Mouse (Mus musculus): ENCODE data around the gene Wdr24. TPM values are rescaled to one million over a fixed set of nuclear protein-coding genes. Genes with fewer than 3 reads are reported as not detected.
A peak's percentile ranks its signal among the peaks of the same experiment; 100 is the strongest.

Wdr24 gene
- polyA plus RNA-seq, 1 experiment from 2014 or later = 35.3 TPM

- no peak for ATAC-seq (ENCODE audit: low FRiP score, low TSS enrichment)
- 94% methylated on average over 7 of the region's 7 CpGs for WGBS
- peaks cover 38% of the 10 kb centered on the region for H3K36me3 ChIP-seq (ENCODE audit: insufficient read depth, low read length)
- no peak overlapping the region for H3K4me3 ChIP-seq (ENCODE audit: low read length)
- H3K4me2 ChIP-seq (replicated peaks; ENCODE audit: low read depth, low read length) = 0 out of 2 replicates have a peak overlapping the region, but pooled peaks have one; percentile 11
- no peak overlapping the region for H3K27ac ChIP-seq (ENCODE audit: low read length)
- peaks cover 59% of the 10 kb centered on the region for H3K4me1 ChIP-seq (ENCODE audit: insufficient read depth, low read length)
- H3K9me3 ChIP-seq (ENCODE audit: low read length) = no peaks in the 10 kb centered on the region
- H3K27me3 ChIP-seq (ENCODE audit: insufficient read depth, low read length) = no peaks in the 10 kb centered on the region
- no peak overlapping the region for H3K9ac ChIP-seq (replicated peaks; ENCODE audit: low read length)
Measured at GRCm38 (mm10) chr17:25835301-25835700, 11.9 kb downstream of the Wdr24 start.

- peak overlapping the region; percentile 81; the same call in 1 of the 2 replicates for H3K27ac ChIP-seq (ENCODE audit: low read length)
- H3K4me1 ChIP-seq (ENCODE audit: insufficient read depth, low read length) = peaks cover 53% of the 10 kb centered on the region
- H3K36me3 ChIP-seq (ENCODE audit: insufficient read depth, low read length) = peaks cover 38% of the 10 kb centered on the region
- no peak overlapping the region for H3K4me3 ChIP-seq (ENCODE audit: low read length)
- 91% methylated on average over 16 of the region's 16 CpGs for WGBS
- H3K9me3 ChIP-seq (ENCODE audit: low read length) = no peaks in the 10 kb centered on the region
- peak overlapping the region; percentile 79; the same call in 1 of the 2 replicates for H3K4me2 ChIP-seq (replicated peaks; ENCODE audit: low read depth, low read length)
- peak overlapping the region; percentile 71 for H3K9ac ChIP-seq (replicated peaks; ENCODE audit: low read length)
- no peak for ATAC-seq (ENCODE audit: low FRiP score, low TSS enrichment)
- H3K27me3 ChIP-seq (ENCODE audit: insufficient read depth, low read length) = no peaks in the 10 kb centered on the region
Measured at GRCm38 (mm10) chr17:25835816-25836215, 12.4 kb downstream of the Wdr24 start.

DNA sequence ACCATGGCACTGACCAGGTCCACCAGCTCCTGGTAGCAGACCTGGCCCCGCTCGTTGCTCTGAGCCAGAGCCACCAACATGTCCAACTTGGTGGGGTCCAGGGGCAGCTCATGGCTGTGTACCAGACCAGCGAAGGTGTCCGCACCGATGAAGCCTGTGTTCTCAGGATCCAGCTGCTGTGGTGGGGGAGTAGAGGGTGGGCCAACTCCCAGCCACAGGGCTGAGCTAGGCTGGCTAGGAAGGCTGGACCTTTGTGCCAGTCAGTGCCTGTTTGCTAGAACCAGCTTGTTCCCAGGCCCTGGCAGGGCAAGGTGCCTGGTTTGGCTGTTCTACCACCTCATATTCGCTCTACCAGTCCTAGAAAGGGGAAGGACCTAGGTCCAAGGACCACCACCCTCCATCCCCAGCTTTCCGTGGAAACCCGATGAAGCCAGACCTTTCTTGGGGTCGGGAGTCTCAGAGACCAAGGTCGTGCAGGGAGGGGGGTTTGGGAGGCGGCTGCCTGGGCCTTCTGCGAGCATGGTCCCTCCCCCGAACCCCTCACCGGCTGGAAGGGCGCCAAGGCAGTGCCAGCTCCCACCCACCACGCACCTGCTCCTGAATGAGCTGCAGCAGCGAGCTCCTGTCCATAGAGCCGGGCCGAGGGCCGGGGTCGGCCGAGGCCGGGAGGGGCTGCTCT is 13.1 kb downstream of the Wdr24 start:
- WGBS = 13% methylated on average over 23 of the region's 23 CpGs

GRCm38 (mm10) chr17:25837076-25837410 is 13.6 kb downstream of the Wdr24 start, which contains the start of gene Rhbdl1:
Gene Rhbdl1 (minus strand): TSS chr17:25837295.
- H3K9ac ChIP-seq (replicated peaks; ENCODE audit: low read length) = peak within 1 kb of the TSS; percentile 71
- ATAC-seq (ENCODE audit: low FRiP score, low TSS enrichment) = peak; percentile 18
- peak within 1 kb of the TSS; percentile 42 for H3K4me3 ChIP-seq (ENCODE audit: low read length)
- peaks cover 41% of the 10 kb centered on the region for H3K4me1 ChIP-seq (ENCODE audit: insufficient read depth, low read length)
- H3K36me3 ChIP-seq (ENCODE audit: insufficient read depth, low read length) = peaks cover 41% of the 10 kb centered on the region
- peak within 1 kb of the TSS; percentile 81 for H3K27ac ChIP-seq (ENCODE audit: low read length)
- peak within 1 kb of the TSS; percentile 79 for H3K4me2 ChIP-seq (replicated peaks; ENCODE audit: low read depth, low read length)
- no peaks in the 10 kb centered on the region for H3K9me3 ChIP-seq (ENCODE audit: low read length)
- 2% methylated on average over 29 of the region's 29 CpGs for WGBS
- no peaks in the 10 kb centered on the region for H3K27me3 ChIP-seq (ENCODE audit: insufficient read depth, low read length)

More for the DNA sequence above, 13.1 kb downstream of the Wdr24 start:
- Histone ChIP-seq H3K4me2 (replicated peaks; ENCODE audit: low read depth, low read length) (peak overlapping the region; percentile 79), H3K9ac (replicated peaks; ENCODE audit: low read length) (peak overlapping the region; percentile 71), H3K27me3 (ENCODE audit: insufficient read depth, low read length) (no peaks in the 10 kb centered on the region), H3K4me3 (ENCODE audit: low read length) (peak overlapping the region; percentile 42), H3K27ac (ENCODE audit: low read length) (peak overlapping the region; percentile 81), H3K36me3 (ENCODE audit: insufficient read depth, low read length) (peaks cover 37% of the 10 kb centered on the region), H3K4me1 (ENCODE audit: insufficient read depth, low read length) (peaks cover 46% of the 10 kb centered on the region), H3K9me3 (ENCODE audit: low read length) (no peaks in the 10 kb centered on the region)
- no peak for ATAC-seq (ENCODE audit: low FRiP score, low TSS enrichment)

- peak overlapping the region; percentile 42 for H3K4me3 ChIP-seq (ENCODE audit: low read length)
- ATAC-seq (ENCODE audit: low FRiP score, low TSS enrichment) = no peak
- peaks cover 40% of the 10 kb centered on the region for H3K4me1 ChIP-seq (ENCODE audit: insufficient read depth, low read length)
- WGBS = 62% methylated on average over 3 of the region's 3 CpGs
- H3K27ac ChIP-seq (ENCODE audit: low read length) = peak overlapping the region; percentile 81
- peak overlapping the region; percentile 79 for H3K4me2 ChIP-seq (replicated peaks; ENCODE audit: low read depth, low read length)
- peak overlapping the region; percentile 71; the same call in 1 of the 2 replicates for H3K9ac ChIP-seq (replicated peaks; ENCODE audit: low read length)
- no peaks in the 10 kb centered on the region for H3K9me3 ChIP-seq (ENCODE audit: low read length)
- H3K36me3 ChIP-seq (ENCODE audit: insufficient read depth, low read length) = peaks cover 46% of the 10 kb centered on the region
- H3K27me3 ChIP-seq (ENCODE audit: insufficient read depth, low read length) = no peaks in the 10 kb centered on the region
Measured at GRCm38 (mm10) chr17:25837533-25837932, 14.1 kb downstream of the Wdr24 start.

DNA sequence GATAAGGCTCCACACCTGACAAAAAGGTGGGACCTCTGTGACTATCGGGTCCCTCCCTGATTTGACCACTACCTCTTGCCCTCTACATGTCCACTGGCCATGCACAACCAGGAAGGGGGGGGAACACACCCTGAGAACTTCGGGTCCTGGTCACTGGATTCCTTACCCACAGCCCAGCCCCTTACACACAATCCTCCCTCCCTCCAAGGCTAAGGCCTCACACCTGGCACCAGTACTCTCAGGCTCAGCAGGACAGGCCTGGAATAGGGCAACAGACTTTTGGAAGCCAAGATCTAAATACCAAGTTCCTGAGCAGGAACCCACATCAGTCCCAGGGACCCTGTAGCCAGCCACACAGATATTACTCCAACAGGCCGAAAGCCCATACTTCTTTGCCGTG is 15.5 kb downstream of the Wdr24 start:
- WGBS = 89% methylated on average over 4 of the region's 4 CpGs
- Histone ChIP-seq H3K9me3 (ENCODE audit: low read length) (no peaks in the 10 kb centered on the region), H3K27ac (ENCODE audit: low read length) (no peak overlapping the region), H3K27me3 (ENCODE audit: insufficient read depth, low read length) (no peaks in the 10 kb centered on the region), H3K4me2 (replicated peaks; ENCODE audit: low read depth, low read length) (no peak overlapping the region), H3K9ac (replicated peaks; ENCODE audit: low read length) (no peak overlapping the region), H3K4me1 (ENCODE audit: insufficient read depth, low read length) (peaks cover 48% of the 10 kb centered on the region), H3K36me3 (ENCODE audit: insufficient read depth, low read length) (peaks cover 48% of the 10 kb centered on the region), H3K4me3 (ENCODE audit: low read length) (no peak overlapping the region)
- no peak for ATAC-seq (ENCODE audit: low FRiP score, low TSS enrichment)

GRCm38 (mm10) chr17:25839455-25840235 is 16.2 kb downstream of the Wdr24 start:
- H3K27me3 ChIP-seq (ENCODE audit: insufficient read depth, low read length) = no peaks in the 10 kb centered on the region
- H3K27ac ChIP-seq (ENCODE audit: low read length) = no peak overlapping the region; the same call in 1 of the 2 replicates
- H3K9me3 ChIP-seq (ENCODE audit: low read length) = no peaks in the 10 kb centered on the region
- WGBS = 80% methylated on average over 14 of the region's 14 CpGs
- no peak overlapping the region for H3K4me3 ChIP-seq (ENCODE audit: low read length)
- H3K36me3 ChIP-seq (ENCODE audit: insufficient read depth, low read length) = peaks cover 48% of the 10 kb centered on the region
- peaks cover 42% of the 10 kb centered on the region for H3K4me1 ChIP-seq (ENCODE audit: insufficient read depth, low read length)
- no peak overlapping the region for H3K9ac ChIP-seq (replicated peaks; ENCODE audit: low read length)
- no peak overlapping the region for H3K4me2 ChIP-seq (replicated peaks; ENCODE audit: low read depth, low read length)
- no peak for ATAC-seq (ENCODE audit: low FRiP score, low TSS enrichment)

- WGBS = 96% methylated on average over 6 of the region's 6 CpGs
- Histone ChIP-seq H3K9ac (replicated peaks; ENCODE audit: low read length) (no peak overlapping the region), H3K36me3 (ENCODE audit: insufficient read depth, low read length) (peaks cover 48% of the 10 kb centered on the region), H3K4me2 (replicated peaks; ENCODE audit: low read depth, low read length) (no peak overlapping the region), H3K27ac (ENCODE audit: low read length) (no peak overlapping the region), H3K9me3 (ENCODE audit: low read length) (no peaks in the 10 kb centered on the region), H3K4me3 (ENCODE audit: low read length) (no peak overlapping the region), H3K4me1 (ENCODE audit: insufficient read depth, low read length) (peaks cover 40% of the 10 kb centered on the region), H3K27me3 (ENCODE audit: insufficient read depth, low read length) (no peaks in the 10 kb centered on the region)
- ATAC-seq (ENCODE audit: low FRiP score, low TSS enrichment) = no peak
Measured at GRCm38 (mm10) chr17:25840519-25840918, 17.1 kb downstream of the Wdr24 start.

DNA sequence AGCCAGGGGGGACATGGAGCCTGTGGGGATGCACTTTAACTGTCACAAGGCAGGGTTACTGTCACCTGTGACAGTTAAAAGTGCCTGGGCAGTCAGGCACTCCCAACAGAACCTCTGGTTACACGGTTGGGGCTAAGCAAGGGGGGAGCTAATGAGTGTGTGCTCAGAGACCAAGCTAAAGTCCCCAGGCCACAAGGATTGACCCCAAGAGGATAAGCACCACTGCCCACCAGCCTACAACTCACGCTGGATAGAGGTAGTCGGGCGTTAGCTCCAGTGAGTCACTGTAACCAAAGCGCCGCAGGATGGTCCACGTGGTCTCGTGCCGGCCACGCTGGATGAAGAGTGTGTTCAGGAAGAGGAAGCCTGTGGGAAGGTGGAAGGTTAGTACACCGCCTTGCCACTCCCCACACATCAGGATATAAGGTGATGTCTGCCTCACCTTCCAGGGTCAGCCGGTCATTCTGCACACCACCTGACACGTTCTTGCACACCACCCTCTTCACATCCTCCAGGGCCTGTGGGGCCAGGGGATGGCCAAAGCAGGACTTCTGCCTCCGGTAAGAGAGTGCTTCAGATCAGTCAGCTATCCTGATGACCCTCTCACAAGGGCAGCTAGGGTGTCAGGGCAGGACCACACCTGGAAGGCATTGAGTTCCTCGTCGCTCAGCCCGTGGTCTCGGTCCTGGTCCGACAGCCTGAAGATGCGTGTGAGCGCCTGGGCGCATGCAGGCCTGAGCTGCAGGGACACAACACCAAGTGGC is 17.9 kb downstream of the Wdr24 start, which contains the start of gene Gm20683:
TSS of gene Gm20683 (minus strand) at position 647 of the 764 bp plus-strand sequence.
- peaks cover 50% of the 10 kb centered on the region for H3K36me3 ChIP-seq (ENCODE audit: insufficient read depth, low read length)
- H3K9ac ChIP-seq (replicated peaks; ENCODE audit: low read length) = no peak within 1 kb of the TSS
- no peak within 1 kb of the TSS for H3K27ac ChIP-seq (ENCODE audit: low read length)
- H3K4me2 ChIP-seq (replicated peaks; ENCODE audit: low read depth, low read length) = no peak within 1 kb of the TSS
- no peaks in the 10 kb centered on the region for H3K27me3 ChIP-seq (ENCODE audit: insufficient read depth, low read length)
- H3K9me3 ChIP-seq (ENCODE audit: low read length) = no peaks in the 10 kb centered on the region
- WGBS = 92% methylated on average over 22 of the region's 22 CpGs
- no peak within 1 kb of the TSS for H3K4me3 ChIP-seq (ENCODE audit: low read length)
- peaks cover 33% of the 10 kb centered on the region for H3K4me1 ChIP-seq (ENCODE audit: insufficient read depth, low read length)
- ATAC-seq (ENCODE audit: low FRiP score, low TSS enrichment) = no peak
